Mouse (Mus musculus): ENCODE results near the gene Icam1. TPM values are rescaled to one million over a fixed set of nuclear protein-coding genes. Genes with fewer than 3 reads are reported as not detected.

Icam1 gene
- polyA plus RNA-seq, 1 experiment from 2014 or later = 4.0 TPM

DNA sequence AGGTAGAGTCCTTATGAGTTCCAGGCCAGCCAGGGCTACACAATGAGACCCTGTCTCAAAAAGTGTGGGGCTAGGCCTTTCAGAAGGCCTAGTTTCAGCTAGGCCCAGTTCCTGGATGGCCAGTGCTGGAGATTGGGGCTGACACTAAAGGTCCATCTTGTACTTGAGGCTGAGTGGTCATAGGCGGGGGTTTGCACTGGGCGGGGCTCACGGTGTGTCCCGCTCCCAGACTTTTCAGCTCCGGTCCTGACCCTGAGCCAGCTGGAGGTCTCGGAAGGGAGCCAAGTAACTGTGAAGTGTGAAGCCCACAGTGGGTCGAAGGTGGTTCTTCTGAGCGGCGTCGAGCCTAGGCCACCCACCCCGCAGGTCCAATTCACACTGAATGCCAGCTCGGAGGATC, 11.1 kb downstream of the Icam1 start:
- peak; percentile 39 for DNase-seq (ENCODE audit: low spot score, missing footprints)

GRCm38 (mm10) chr9:21027774-21028290, 12.0 kb downstream of the Icam1 start:
- no peak overlapping the region for H3K9ac ChIP-seq (ENCODE audit: low read length)
- no peak for ATAC-seq (ENCODE audit: low FRiP score)
- peaks cover 48% of the 10 kb centered on the region for H3K27me3 ChIP-seq (ENCODE audit: control insufficient read depth, insufficient read depth, low read length)

More for the DNA sequence above, 11.1 kb downstream of the Icam1 start:
- no peak overlapping the region for H3K9ac ChIP-seq (ENCODE audit: low read length)
- H3K9me3 ChIP-seq (ENCODE audit: control insufficient read depth, low read length) = no peaks in the 10 kb centered on the region
- no peak for ATAC-seq (ENCODE audit: low FRiP score)
- no peak overlapping the region for H3K27ac ChIP-seq (ENCODE audit: low read depth, low read length)
- H3K27me3 ChIP-seq (ENCODE audit: control insufficient read depth, insufficient read depth, low read length) = peaks cover 38% of the 10 kb centered on the region
- H3K4me3 ChIP-seq (ENCODE audit: low read depth, low read length) = no peak overlapping the region
- 83% methylated on average over 12 of the region's 12 CpGs for WGBS
- no peaks in the 10 kb centered on the region for H3K36me3 ChIP-seq (ENCODE audit: control insufficient read depth, insufficient read depth, low read length)
- peaks cover 13% of the 10 kb centered on the region for H3K4me1 ChIP-seq (ENCODE audit: control insufficient read depth, insufficient read depth, low read length)
- no peak overlapping the region for H3K4me2 ChIP-seq

GRCm38 (mm10) chr9:21028560-21029110, 12.8 kb downstream of the Icam1 start:
- Histone ChIP-seq H3K27me3 (ENCODE audit: control insufficient read depth, insufficient read depth, low read length) (peaks cover 56% of the 10 kb centered on the region), H3K4me2 (no peak overlapping the region), H3K36me3 (ENCODE audit: control insufficient read depth, insufficient read depth, low read length) (no peaks in the 10 kb centered on the region), H3K4me3 (ENCODE audit: low read depth, low read length) (no peak overlapping the region), H3K9me3 (ENCODE audit: control insufficient read depth, low read length) (no peaks in the 10 kb centered on the region), H3K27ac (ENCODE audit: low read depth, low read length) (no peak overlapping the region), H3K4me1 (ENCODE audit: control insufficient read depth, insufficient read depth, low read length) (peaks cover 28% of the 10 kb centered on the region), H3K9ac (ENCODE audit: low read length) (no peak overlapping the region)
- no peak for DNase-seq (ENCODE audit: low spot score, missing footprints)
- WGBS = 70% methylated on average over 6 of the region's 6 CpGs
- ATAC-seq (ENCODE audit: low FRiP score) = no peak

More at GRCm38 (mm10) chr9:21027774-21028290, 12.0 kb downstream of the Icam1 start:
- H3K4me2 ChIP-seq = no peak overlapping the region
- peaks cover 21% of the 10 kb centered on the region for H3K4me1 ChIP-seq (ENCODE audit: control insufficient read depth, insufficient read depth, low read length)
- H3K4me3 ChIP-seq (ENCODE audit: low read depth, low read length) = no peak overlapping the region
- WGBS = 52% methylated on average over 8 of the region's 8 CpGs
- no peak overlapping the region for H3K27ac ChIP-seq (ENCODE audit: low read depth, low read length)
- H3K36me3 ChIP-seq (ENCODE audit: control insufficient read depth, insufficient read depth, low read length) = no peaks in the 10 kb centered on the region
- DNase-seq (ENCODE audit: low spot score, missing footprints) = peak; percentile 81
- H3K9me3 ChIP-seq (ENCODE audit: control insufficient read depth, low read length) = no peaks in the 10 kb centered on the region

DNA sequence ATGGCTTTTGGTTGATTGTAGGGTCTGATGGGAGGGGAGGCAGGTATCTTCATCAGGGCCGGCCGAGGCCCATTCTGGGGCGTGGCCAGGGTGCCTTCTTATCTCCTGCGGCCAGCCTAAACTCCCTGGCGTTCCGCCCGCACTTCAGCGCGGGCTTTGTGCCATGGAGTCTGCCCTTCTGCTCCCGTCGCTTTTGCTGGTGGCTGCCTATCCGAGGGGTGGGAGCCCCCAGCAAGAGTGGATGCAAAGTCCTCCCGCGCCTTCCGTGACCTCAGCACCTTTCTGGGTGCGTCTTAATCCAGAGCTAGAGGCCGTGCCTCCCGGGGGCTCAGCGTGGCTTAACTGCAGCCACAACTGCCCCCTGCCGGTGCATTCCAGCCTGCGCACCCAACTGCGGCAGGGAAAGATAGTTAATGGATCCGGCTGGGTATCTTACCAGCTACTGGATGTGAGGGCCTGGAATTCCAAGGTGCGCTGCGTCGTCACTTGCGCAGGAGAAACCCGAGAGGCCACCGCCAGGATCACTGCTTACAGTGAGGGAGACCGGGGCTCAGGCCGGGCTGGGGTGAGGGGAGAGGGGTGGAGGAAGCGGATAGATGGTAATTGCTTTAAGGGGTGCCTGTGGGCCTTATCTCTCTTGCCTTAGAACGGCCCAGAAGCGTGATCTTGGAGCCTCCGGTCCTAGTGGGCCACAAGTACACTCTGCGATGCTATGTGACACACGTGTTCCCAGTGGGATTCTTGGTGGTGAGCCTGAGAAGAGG, 13.7 kb downstream of the Icam1 start, which contains the start of gene Icam4:
Gene Icam4 (plus strand): TSS at position 83 of the 764 bp plus-strand sequence.
- Histone ChIP-seq H3K9me3 (ENCODE audit: control insufficient read depth, low read length) (no peaks in the 10 kb centered on the region), H3K9ac (ENCODE audit: low read length) (peak within 1 kb of the TSS; percentile 50), H3K27ac (ENCODE audit: low read depth, low read length) (no peak within 1 kb of the TSS; the same call in 1 of the 2 replicates), H3K4me3 (ENCODE audit: low read depth, low read length) (peak within 1 kb of the TSS; percentile 22), H3K27me3 (ENCODE audit: control insufficient read depth, insufficient read depth, low read length) (peaks cover 64% of the 10 kb centered on the region), H3K36me3 (ENCODE audit: control insufficient read depth, insufficient read depth, low read length) (no peaks in the 10 kb centered on the region), H3K4me1 (ENCODE audit: control insufficient read depth, insufficient read depth, low read length) (peaks cover 28% of the 10 kb centered on the region), H3K4me2 (peak within 1 kb of the TSS; percentile 47)
- DNase-seq (ENCODE audit: low spot score, missing footprints) (peak; percentile 96), ATAC-seq (ENCODE audit: low FRiP score) (peak; percentile 7; the same call in 1 of the 2 replicates)
- 3% methylated on average over 37 of the region's 37 CpGs for WGBS

DNA sequence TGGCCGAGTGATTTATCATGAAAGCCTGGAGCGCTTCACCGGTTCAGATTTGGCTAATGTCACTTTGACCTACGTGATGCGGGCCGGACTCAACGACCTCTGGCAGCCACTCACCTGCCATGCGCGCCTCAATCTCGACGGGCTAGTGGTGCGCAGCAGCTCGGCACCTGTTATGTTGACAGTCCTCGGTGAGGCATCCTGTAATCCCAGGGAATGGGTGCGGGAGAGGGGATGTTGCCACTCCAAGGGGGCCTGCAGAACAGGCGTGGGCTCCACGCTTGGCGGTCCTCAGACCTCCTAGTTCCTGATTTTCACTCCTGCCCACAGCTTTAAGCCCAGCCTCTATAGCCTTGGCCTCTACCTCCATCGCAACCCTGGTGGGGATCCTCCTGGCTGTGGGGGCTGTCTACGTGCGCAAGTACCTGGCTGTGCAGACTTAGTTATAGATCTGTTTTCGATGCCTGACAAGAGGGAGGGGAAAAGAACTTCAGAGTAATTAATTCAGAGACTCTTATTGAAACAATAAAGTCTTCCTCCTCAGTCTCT, 14.3 kb downstream of the Icam1 start:
- Histone ChIP-seq H3K4me3 (ENCODE audit: low read depth, low read length) (peak overlapping the region; percentile 22; the same call in 1 of the 2 replicates), H3K9ac (ENCODE audit: low read length) (no peak overlapping the region), H3K27ac (ENCODE audit: low read depth, low read length) (no peak overlapping the region), H3K36me3 (ENCODE audit: control insufficient read depth, insufficient read depth, low read length) (no peaks in the 10 kb centered on the region), H3K4me2 (peak overlapping the region; percentile 26), H3K27me3 (ENCODE audit: control insufficient read depth, insufficient read depth, low read length) (peaks cover 70% of the 10 kb centered on the region), H3K4me1 (ENCODE audit: control insufficient read depth, insufficient read depth, low read length) (peaks cover 28% of the 10 kb centered on the region), H3K9me3 (ENCODE audit: control insufficient read depth, low read length) (no peaks in the 10 kb centered on the region)
- DNase-seq (ENCODE audit: low spot score, missing footprints) (no peak), ATAC-seq (ENCODE audit: low FRiP score) (no peak)
- 25% methylated on average over 22 of the region's 22 CpGs for WGBS

DNA sequence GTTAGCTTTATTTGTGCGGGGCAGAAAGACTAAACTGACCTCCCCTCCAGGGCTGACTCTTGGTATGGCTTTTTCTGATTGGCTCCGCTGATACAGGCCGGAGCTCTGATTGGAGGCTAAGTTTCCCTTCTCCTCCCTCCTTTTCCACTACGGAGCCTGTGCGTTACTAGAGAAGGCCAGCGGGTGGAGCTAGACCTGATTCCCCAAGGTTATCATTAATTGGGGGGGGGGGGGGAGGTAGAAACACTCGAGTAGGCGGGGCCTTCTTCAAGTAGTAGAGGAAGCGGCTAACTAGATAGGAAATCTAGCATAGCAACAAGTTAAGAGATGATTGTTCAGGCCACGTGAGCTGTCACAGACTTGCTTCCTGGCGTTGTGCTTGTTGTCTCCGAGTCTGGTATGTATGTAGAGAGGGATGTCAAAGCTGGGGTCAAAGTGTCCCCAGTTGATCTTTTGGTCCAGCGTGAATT, 15.0 kb downstream of the Icam1 start:
- peaks cover 28% of the 10 kb centered on the region for H3K4me1 ChIP-seq (ENCODE audit: control insufficient read depth, insufficient read depth, low read length)
- peak; percentile 56 for ATAC-seq (ENCODE audit: low FRiP score)
- WGBS = under 1% methylated on average over 13 of the region's 13 CpGs

DNA sequence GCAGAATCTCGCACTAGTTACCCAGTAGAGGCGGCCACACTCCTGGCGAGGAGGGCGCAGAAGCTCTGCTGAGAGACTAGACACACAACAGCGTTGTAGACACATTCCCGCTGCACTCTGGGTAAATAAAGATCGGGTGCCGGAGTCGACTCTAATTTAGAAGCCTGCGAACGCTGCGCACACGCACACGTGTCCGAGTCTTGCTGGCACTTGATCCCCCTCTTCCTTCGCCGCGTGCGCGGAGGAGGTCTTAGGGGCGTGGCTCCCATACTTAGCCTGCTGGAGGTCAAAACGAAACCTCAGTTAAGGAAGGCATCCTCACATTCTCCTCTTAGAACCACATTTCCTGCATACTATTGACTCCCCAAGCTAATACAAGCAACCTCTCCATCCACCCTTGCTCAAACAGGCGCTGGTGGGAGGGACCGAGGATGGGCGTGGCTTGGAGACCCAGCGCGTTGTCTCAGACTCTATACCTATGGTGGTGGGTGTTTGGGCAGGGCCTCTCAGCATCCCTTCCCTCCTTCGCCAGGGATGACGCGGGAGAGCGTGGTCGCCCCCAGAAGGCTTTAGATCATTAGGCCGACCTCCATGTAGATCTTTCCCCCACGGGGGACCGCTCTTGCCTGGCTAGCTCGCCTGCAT, 15.6 kb downstream of the Icam1 start:
- no peaks in the 10 kb centered on the region for H3K9me3 ChIP-seq (ENCODE audit: control insufficient read depth, low read length)
- peaks cover 28% of the 10 kb centered on the region for H3K4me1 ChIP-seq (ENCODE audit: control insufficient read depth, insufficient read depth, low read length)
- ATAC-seq (ENCODE audit: low FRiP score) (peak; percentile 54), DNase-seq (ENCODE audit: low spot score, missing footprints) (peak; percentile 95)
- peak overlapping the region; percentile 83 for H3K4me2 ChIP-seq
- H3K9ac ChIP-seq (ENCODE audit: low read length) = no peak overlapping the region
- peaks cover 83% of the 10 kb centered on the region for H3K27me3 ChIP-seq (ENCODE audit: control insufficient read depth, insufficient read depth, low read length)
- no peaks in the 10 kb centered on the region for H3K36me3 ChIP-seq (ENCODE audit: control insufficient read depth, insufficient read depth, low read length)
- H3K27ac ChIP-seq (ENCODE audit: low read depth, low read length) = no peak overlapping the region
- H3K4me3 ChIP-seq (ENCODE audit: low read depth, low read length) = peak overlapping the region; percentile 39
- WGBS = under 1% methylated on average over 36 of the region's 36 CpGs

More for the DNA sequence above, 15.0 kb downstream of the Icam1 start:
- Histone ChIP-seq H3K27me3 (ENCODE audit: control insufficient read depth, insufficient read depth, low read length) (peaks cover 77% of the 10 kb centered on the region), H3K4me3 (ENCODE audit: low read depth, low read length) (peak overlapping the region; percentile 39), H3K27ac (ENCODE audit: low read depth, low read length) (no peak overlapping the region), H3K36me3 (ENCODE audit: control insufficient read depth, insufficient read depth, low read length) (no peaks in the 10 kb centered on the region), H3K9me3 (ENCODE audit: control insufficient read depth, low read length) (no peaks in the 10 kb centered on the region), H3K9ac (ENCODE audit: low read length) (no peak overlapping the region), H3K4me2 (peak overlapping the region; percentile 83)
- peak; percentile 94 for DNase-seq (ENCODE audit: low spot score, missing footprints)

DNA sequence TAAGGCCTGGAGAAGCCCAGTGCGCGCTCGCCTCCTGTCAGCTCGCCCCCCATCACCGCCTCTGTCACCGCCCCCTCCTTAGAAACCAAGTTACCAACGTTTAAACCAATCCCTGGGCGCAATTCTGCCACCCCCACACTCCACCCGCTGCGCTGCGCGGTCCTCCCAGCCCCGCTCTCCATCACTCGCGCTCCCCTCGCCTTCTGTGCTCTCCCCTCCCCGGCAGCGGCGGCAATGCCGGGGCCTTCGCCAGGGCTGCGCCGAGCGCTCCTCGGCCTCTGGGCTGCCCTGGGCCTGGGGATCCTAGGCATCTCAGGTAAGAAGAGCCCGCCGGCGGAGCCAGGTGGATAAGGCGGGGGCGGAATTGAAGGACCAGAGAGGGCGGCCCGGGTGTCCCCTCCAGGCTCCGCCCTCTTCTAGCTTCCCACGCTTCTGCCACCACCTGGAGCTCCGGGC, 16.1 kb downstream of the Icam1 start, which contains the start of gene Icam5:
Gene Icam5 (plus strand): TSS at position 178 of the 456 bp plus-strand sequence.
- Histone ChIP-seq H3K9me3 (ENCODE audit: control insufficient read depth, low read length) (no peaks in the 10 kb centered on the region), H3K4me1 (ENCODE audit: control insufficient read depth, insufficient read depth, low read length) (peaks cover 28% of the 10 kb centered on the region), H3K36me3 (ENCODE audit: control insufficient read depth, insufficient read depth, low read length) (no peaks in the 10 kb centered on the region), H3K27ac (ENCODE audit: low read depth, low read length) (no peak within 1 kb of the TSS), H3K27me3 (ENCODE audit: control insufficient read depth, insufficient read depth, low read length) (peaks cover 88% of the 10 kb centered on the region), H3K9ac (ENCODE audit: low read length) (0 out of 2 replicates have a peak within 1 kb of the TSS, but pooled peaks have one; percentile 16), H3K4me2 (peak within 1 kb of the TSS; percentile 83), H3K4me3 (ENCODE audit: low read depth, low read length) (peak within 1 kb of the TSS; percentile 39)
- peak; percentile 90 for DNase-seq (ENCODE audit: low spot score, missing footprints)
- under 1% methylated on average over 35 of the region's 35 CpGs for WGBS
- peak; percentile 17 for ATAC-seq (ENCODE audit: low FRiP score)

All from midbrain, embryonic 11.5 days (tissue).